Mouse (Mus musculus) CH12.LX (cell line): Measurements from ENCODE around the gene Atp7b.

Experiments
- CHD1 ChIP-seq: IDR thresholded peaks from 2 replicates; pipeline ENCODE4 v1.6.1; 2012; ENCODE audit warnings: low read depth, low read length, improper control_type of control experiment, inconsistent platforms
- CTCF ChIP-seq, 2 experiments: IDR thresholded peaks in 1 of 2; conservative IDR thresholded peaks in 1 of 2; 2 replicates each; pipeline ENCODE4 v1.5.1; 2011 to 2012; ENCODE audit warnings: low read depth in 2 of 2, low read length in 2 of 2, improper control_type of control experiment in 1 of 2, inconsistent platforms in 1 of 2, mild to moderate bottlenecking in 1 of 2, moderate library complexity in 1 of 2
- E2F4 ChIP-seq: IDR thresholded peaks from 2 replicates; pipeline ENCODE4 v1.6.1; 2011; ENCODE audit warnings: low read depth, low read length, improper control_type of control experiment; ENCODE audit not compliant: insufficient replicate concordance
- EP300 ChIP-seq: IDR thresholded peaks from 2 replicates; pipeline ENCODE4 v1.6.1; 2011; ENCODE audit warnings: low read length, improper control_type of control experiment
- ETS1 ChIP-seq: conservative IDR thresholded peaks from 2 replicates; pipeline ENCODE4 v1.6.1; 2012; ENCODE audit warnings: low read depth, mild to moderate bottlenecking, inconsistent platforms, low read length, improper control_type of control experiment, moderate library complexity
- POLR2A ChIP-seq: IDR thresholded peaks from 2 replicates; pipeline ENCODE4 v1.6.1; 2011; ENCODE audit warnings: low read depth, mild to moderate bottlenecking, improper control_type of control experiment, low read length
- SIN3A ChIP-seq: IDR thresholded peaks from 2 replicates; pipeline ENCODE4 v1.6.1; 2012; ENCODE audit warnings: low read length, improper control_type of control experiment, inconsistent platforms
- SMC3 ChIP-seq: IDR thresholded peaks from 2 replicates; pipeline ENCODE4 v1.6.1; 2011; ENCODE audit warnings: low read depth, low read length, improper control_type of control experiment
- TBP ChIP-seq: conservative IDR thresholded peaks from 2 replicates; pipeline ENCODE4 v1.6.1; 2011; ENCODE audit warnings: low read depth, low read length, improper control_type of control experiment
- ZC3H11A ChIP-seq: IDR thresholded peaks from 2 replicates; pipeline ENCODE4 v1.6.1; 2012; ENCODE audit warnings: low read depth, mild to moderate bottlenecking, inconsistent platforms, low read length, improper control_type of control experiment
- ZNF384 ChIP-seq: IDR thresholded peaks from 2 replicates; pipeline ENCODE4 v1.6.1; 2012; ENCODE audit warnings: low read depth, low read length, improper control_type of control experiment, inconsistent platforms

- peak; percentile 25; the same call in 1 of the 2 replicates for TF ChIP-seq SMC3
- no peak for TF ChIP-seq ETS1
- no peak for TF ChIP-seq TBP
- no peak for TF ChIP-seq ZNF384
- no peak for TF ChIP-seq CHD1
- TF ChIP-seq SIN3A = no peak
- TF ChIP-seq ZC3H11A = no peak
- TF ChIP-seq POLR2A = no peak
- TF ChIP-seq E2F4 = no peak
- TF ChIP-seq EP300 = no peak
- peak in 1 of 2 experiments; percentile 56; a peak in 2 of 4 replicates for TF ChIP-seq CTCF (conservative IDR thresholded peaks at IDR 0.05 in 1 of 2, IDR thresholded peaks at IDR 0.05 in 1 of 2; ENCODE audit: low read depth in 2 of 2, low read length in 2 of 2)
These were observed 37.9 kb downstream of the Atp7b start for GRCm38 (mm10) chr8:22022244-22022643.
